Mouse (Mus musculus) testis, adult 2 months (tissue): ENCODE results near the gene Slc2a3.

Experiments
- CTCF ChIP-seq: fragments of 200-500 bp; IDR thresholded peaks from 2 replicates; pipeline ENCODE4 v1.5.1; 2012; ENCODE audit warnings: low read depth, mild to moderate bottlenecking, inconsistent platforms, low read length, moderate library complexity; ENCODE audit not compliant: control insufficient read depth, insufficient read depth, insufficient replicate concordance
- POLR2A ChIP-seq: fragments of 200-500 bp; IDR thresholded peaks from 2 replicates; pipeline ENCODE4 v1.6.1; 2012; ENCODE audit warnings: low read depth, mild to moderate bottlenecking, inconsistent platforms, low read length, moderate library complexity; ENCODE audit not compliant: control insufficient read depth

DNA sequence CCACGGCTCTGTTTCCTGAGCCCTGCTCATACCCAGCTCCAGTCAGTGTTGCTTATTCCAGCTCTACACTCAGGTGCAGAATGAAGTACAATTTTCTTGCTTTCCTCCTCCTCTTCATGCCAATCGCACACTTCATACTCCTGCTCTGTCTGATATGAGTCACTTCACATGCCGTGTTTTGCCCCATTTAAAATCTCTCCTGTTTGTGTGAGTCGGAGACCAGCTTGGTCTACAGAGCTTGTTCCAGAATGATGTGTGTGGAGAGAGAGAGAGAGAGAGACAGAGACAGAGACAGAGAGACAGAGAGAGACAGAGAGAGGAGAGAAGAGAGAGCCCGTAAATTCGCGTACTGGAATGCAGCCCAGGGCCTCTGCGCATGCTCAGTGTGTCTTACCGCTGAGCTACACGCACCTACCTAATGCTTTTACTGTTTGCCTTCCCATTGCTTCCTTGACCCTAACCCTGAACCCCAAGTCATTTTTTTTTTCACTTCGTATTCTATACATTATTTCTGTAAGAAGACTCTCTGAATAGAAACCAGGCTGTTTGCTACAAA is 30.6 kb downstream of the Slc2a3 start:
- TF ChIP-seq POLR2A = no peak
- no peak for TF ChIP-seq CTCF
